Mouse (Mus musculus) monocyte, adult 5-6 weeks (primary cell): ENCODE data around the gene Olfr223. TPM values are rescaled to one million over a fixed set of nuclear protein-coding genes. Genes with fewer than 3 reads are reported as not detected.
"Not testable (repeated sequence)": the region's sequence is repeated elsewhere in the genome, so short reads cannot be mapped to it uniquely, and the experiment has no call there.

ENCODE experiments used
- ATAC-seq: fragments of 153-309, 156-312 bp; replicated peaks from 2 replicates; pipeline ENCODE4 v1.8.0; 2017; ENCODE audit warnings: mild to moderate bottlenecking; ENCODE audit not compliant: low TSS enrichment, insufficient number of reproducible peaks, severe bottlenecking, poor library complexity, low FRiP score
- total RNA-seq: library from RNA; stranded (forward); fragments of 200-1000, 200-491, 200-594 nt; gene quantifications from 3 replicates; pipeline ENCODE4 v1.2.3, GENCODE M21; 2017

The Olfr223 gene
- total RNA-seq = not detected in 3 replicates

DNA sequence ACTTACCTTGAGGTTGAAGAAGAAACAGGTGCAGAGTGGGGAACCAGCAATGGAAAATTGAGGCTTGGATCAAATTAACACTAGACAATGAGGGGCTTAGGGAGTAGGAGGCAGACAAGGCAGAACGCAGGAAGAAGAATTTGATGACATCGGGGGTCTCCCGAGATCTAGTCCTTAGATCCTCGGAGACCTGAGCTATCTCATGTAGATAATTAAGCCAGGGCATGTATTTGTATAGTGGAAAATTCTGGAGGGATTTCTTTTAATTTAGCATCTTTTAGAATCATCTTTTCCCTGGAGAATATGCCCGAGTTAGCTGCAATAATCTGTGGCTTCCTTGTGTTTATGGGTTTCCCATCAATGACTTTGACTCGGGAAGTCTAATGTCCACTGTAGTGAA is at the start of gene Olfr223:
Gene Olfr223 (minus strand): TSS at position 101 of the 400 bp plus-strand sequence.
- ATAC-seq = no peak

DNA sequence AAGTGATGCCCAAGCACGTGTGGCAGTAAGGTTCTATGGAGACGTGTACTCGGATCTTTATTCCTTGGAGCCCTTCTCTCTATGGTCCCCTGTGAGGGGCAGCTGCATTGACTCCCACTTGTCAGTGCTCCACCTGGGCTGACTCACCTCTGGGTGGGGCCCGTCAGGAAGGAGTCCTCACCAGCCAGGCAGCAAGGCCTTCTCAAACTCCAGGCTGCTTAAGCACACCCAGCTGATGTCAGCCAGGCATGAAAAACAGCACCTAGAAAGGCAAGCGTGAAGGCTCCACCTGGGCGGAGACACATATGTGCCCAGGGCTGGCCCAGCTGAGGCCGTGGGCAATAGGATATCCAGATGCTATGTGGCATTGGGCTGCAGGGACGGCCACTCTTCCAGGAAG is 49.3 kb upstream of the Olfr223 start:
- no peak for ATAC-seq

GRCm38 (mm10) chr11:59641227-59641626 is 48.1 kb upstream of the Olfr223 start:
- ATAC-seq = no peak

DNA sequence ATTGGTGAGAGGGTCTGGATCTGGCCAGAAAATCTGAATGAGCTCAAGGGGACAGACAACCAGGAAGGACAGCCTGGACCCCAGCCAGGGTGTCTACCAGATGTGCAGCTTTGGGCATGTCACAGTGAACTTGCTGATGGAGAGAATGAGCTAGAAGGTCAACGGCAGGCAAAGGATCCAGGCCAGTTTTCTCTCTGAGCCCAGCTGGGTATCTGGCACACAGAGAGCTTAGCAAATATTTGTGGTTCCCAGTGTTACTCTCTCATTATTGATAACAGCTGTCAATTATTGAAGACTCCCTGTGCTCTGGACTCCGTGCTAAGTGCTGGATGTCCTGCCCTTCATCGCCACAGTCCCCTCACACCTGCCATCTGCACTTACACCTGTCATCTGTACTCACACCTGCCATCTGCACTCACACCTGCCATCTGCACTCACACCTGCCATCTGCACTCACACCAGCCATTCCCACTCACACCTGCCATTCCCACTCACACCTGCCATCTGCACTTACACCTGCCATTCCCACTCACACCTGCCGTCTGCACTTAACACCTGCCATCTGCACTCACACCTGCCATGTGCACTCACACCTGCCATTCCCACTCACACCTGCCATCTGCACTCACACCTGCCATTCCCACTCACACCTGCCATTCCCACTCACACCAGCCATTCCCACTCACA is 47.0 kb upstream of the Olfr223 start:
- ATAC-seq = no peak

GRCm38 (mm10) chr11:59636695-59637414 is 43.8 kb upstream of the Olfr223 start:
- ATAC-seq = peak; percentile 80

- ATAC-seq = no peak
These were observed 43.0 kb upstream of the Olfr223 start for GRCm38 (mm10) chr11:59635821-59636694.

- ATAC-seq = no peak
These were observed 42.2 kb upstream of the Olfr223 start for GRCm38 (mm10) chr11:59635251-59635795.

DNA sequence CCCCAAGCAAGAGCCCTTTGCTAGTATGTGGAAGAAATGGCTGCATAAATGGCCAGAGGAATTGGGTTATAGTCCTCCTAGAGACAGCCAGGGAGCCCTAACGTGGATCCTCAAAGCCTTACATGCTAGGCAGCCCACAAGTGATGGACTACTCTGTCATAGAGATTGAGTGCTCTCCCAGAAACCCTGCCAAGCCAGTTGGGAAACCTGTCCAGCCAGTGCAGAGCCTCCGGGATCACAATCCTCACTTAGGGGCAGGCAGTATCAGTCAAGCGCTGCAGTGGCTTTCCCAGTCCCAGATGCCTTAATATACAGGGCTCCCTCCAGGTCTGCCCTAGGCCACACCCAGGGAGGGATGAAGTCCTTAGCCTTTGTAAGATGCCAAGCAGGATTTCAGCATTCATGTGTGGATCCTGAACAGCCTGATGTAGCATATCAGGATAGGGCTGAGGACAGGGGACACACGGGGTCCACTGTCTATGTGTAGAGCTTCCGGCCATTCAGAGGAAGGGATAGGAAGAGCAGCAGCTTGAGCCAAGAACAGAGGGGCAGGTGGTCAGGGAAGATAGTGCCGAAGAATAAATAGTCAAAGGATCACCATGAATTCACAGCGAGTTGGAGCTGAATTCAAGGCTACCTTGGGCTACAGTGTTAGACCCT is 41.0 kb upstream of the Olfr223 start:
- no peak for ATAC-seq

DNA sequence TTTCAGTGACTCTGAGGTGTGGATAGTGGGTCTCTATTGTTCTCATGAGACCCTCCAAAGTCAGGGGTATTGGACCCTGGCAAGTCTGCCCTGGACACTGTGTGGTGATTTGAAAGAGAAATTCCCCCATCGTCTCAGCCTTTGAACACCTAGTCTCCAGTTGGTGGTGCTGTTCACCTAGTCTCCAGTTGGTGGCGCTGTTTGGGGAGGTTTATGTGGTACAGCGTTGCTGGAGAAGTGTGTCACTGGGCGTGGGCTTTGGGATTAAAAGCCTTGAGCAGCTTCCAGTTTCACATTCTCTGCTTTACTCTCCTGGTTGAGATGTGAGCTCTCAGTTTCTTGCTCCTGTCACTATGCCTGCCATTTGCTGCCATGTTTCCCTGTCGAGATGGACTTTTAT is 39.9 kb upstream of the Olfr223 start:
- ATAC-seq = peak; percentile 78

- no peak for ATAC-seq
These were observed 38.9 kb upstream of the Olfr223 start for GRCm38 (mm10) chr11:59631980-59632379.

- no peak for ATAC-seq
These were observed 36.8 kb upstream of the Olfr223 start for GRCm38 (mm10) chr11:59629871-59630270.

DNA sequence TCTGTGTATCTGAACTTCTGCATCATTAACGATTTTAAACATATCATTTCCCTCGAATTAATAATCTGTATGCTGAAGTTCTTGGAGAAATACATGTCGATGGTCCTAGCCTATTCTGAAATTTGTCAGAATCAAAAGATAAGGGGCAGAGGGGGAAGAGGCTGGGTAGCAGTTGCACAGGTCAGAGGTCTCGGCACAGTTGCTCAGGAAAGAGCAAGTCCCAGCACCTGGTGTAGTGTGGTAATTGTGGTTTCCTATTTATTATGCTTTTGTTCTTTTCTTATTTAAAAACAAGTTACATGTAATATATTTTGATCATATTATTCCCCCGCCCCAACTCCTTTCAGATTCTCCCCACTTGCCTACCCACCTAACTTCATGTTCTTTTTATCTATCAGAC is 35.1 kb upstream of the Olfr223 start:
- ATAC-seq = no peak

- no peak for ATAC-seq
These were observed 33.1 kb upstream of the Olfr223 start for GRCm38 (mm10) chr11:59626192-59626591.

DNA sequence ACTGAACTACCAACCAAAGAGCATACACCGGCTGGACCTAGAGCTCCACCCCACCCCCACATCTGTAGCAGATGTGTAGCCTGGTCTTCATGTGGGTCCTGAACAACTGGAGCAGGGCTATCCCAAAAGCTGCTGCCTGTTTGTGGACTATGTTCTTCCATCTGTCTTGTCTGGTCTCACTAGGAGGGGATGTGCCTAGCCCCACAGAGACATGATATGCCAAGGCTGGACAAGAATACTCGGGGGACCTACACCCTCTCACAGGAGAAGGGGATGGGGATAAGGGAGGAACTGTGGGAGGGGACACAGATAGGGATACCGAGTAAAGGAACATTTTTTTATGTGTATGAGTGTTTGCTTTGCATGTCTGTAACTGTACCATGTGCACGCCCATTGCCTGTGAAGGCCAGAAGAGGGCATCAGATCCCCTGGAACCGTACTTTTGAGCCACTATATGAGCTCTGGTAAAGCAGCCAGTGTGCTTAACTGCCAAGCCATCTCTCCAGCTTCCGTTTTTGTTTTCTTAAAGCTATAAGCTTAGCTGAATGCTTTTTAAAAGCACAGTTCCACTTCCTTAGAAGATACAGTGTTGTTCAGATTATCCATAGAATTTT is 31.0 kb upstream of the Olfr223 start:
- ATAC-seq = peak; percentile 78

DNA sequence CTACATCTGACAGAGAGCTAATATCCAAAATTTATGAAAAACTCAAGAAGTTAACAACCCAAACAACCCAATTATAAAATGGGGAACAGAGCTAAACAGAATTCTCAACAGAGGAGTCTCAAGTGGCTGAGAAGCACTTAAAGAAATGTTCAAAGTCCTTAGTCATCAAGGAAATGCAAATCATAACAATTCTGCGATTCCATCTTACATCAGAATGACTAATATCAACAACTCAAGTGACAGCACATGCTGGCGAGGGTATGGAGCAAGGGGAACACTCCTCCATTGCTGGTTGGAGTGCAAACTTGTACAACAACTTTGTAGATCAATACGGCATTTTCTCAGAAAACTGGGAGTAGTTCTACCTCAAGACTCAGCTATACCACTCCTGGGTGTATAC is 29.1 kb upstream of the Olfr223 start:
- ATAC-seq = no peak

DNA sequence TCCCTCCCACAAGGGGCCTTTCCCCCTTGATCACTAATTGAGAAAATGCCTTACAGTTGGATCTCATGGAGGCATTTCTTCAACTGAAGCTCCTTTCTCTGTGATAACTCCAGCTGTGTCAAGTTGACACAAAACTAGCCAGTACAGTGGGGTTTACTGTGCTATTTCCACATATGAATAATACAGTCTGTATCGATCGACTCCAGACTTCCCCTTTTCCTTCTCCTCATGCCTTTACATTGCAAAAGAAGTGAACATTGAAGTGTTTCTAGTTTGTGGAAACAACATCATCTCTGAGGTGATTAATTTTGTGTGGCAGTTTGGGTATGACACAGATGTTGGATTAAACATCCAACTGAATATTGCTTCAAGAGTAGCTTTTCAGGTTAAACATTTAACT is 23.9 kb upstream of the Olfr223 start:
- not testable (repeated sequence) for ATAC-seq

DNA sequence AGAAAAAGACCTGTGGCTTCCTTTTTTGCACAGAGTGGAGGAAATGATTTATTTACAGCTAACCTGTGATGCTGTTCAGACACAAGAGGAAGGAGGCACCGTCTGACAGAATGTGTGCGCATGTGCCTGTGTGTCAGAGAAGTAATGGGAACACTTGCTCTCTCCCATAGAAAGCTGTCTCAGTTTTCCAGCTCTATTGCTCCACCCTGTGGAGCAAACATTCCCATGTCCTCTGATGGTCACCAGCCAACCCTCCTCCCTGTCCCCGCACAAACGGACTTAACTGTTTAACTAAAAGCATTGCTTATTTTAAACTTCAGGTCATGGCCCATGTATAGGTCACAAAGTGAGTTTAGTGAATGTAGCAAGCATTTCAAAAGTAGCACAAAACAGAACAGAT is 21.0 kb upstream of the Olfr223 start:
- ATAC-seq = no peak

DNA sequence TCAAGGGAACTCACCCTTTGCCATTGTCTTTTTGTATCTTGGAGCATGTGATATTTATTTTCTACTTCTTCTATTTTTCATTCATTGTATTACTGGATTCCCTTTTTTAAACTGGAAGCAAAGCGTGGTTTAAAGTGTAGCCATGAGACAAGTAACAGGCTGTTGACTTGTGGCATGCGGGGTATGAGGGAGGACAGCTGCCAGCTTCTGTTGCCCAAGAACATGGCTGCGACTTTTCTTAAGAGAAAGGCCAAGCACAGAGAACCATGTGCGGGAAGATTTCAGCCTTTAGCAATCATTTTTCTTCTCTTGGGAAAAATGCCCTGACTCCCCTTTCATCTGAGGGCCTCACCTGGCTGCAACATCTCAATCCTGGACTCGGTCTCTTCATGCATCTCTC is 18.6 kb upstream of the Olfr223 start:
- no peak for ATAC-seq
